Mouse (Mus musculus) heart, postnatal 10 days (tissue): ENCODE data around the gene Parp9. TPM values are rescaled to one million over a fixed set of nuclear protein-coding genes. Genes with fewer than 3 reads are reported as not detected.
"Not testable (repeated sequence)": the region's sequence is repeated elsewhere in the genome, so short reads cannot be mapped to it uniquely, and the experiment has no call there.

Experiments used
- DNase-seq, 2 experiments: peaks; one replicate each; pipeline ENCODE4 v3.0.0; 2021
- intact Hi-C: fragments of 180-260 bp; cut with DNase I; formaldehyde crosslinking; loops from one replicate; pipeline ENCODE4 v1.15.1; 2025
- total RNA-seq, 2 experiments: library from RNA; stranded (reverse); gene quantifications; 2 replicates each; pipeline ENCODE4 v1.2.3; 2021

Parp9 gene
- total RNA-seq, 2 experiments from 2014 or later: 11.1 to 14.4 TPM

DNA sequence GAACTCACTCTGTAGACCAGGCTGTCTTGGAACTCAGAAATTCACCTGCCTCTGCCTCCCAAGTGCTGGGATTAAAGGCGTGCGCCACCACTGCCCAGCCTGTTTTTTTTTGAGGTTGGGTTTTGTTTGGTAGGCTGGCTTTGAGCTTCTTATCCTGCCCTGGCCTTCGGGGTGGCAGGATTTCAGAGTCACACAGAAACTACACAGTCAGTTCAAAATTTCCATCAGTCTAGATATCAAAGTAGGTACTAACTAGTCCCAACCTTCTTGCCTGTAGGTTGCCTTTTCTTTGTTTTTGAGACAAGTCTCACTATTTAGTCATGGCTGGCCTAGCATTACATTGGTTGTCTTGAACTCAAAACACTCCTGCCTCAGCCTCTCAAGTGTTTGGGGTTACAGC is 46.2 kb downstream of the Parp9 start:
- DNase-seq: no peak
- intact Hi-C loops: loop anchor here (5.0 kb wide), 1 partner anchor 88 kb away; the partner anchor contains the start of genes Ccdc58 and Fam162a

DNA sequence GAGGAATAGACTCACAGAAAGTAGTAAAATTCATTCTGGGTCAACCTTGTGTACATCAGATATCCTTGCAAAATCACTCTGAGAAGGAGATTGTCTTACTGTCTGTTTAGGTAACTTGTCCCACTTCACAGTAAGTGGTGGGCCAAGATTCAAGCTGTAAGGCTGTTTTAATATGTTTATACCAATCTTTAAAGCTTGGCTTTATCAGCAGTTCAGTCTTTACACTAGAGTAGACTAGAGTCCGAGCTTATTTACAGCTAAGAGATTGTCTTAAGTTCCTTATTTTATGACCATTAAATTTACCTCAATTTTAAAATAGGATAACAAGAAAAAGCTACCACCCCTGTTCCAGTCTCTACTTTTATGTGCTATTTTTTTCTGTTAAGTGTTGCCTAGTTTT is 49.7 kb downstream of the Parp9 start:
- DNase-seq: no peak
- intact Hi-C loops: no loop called here

DNA sequence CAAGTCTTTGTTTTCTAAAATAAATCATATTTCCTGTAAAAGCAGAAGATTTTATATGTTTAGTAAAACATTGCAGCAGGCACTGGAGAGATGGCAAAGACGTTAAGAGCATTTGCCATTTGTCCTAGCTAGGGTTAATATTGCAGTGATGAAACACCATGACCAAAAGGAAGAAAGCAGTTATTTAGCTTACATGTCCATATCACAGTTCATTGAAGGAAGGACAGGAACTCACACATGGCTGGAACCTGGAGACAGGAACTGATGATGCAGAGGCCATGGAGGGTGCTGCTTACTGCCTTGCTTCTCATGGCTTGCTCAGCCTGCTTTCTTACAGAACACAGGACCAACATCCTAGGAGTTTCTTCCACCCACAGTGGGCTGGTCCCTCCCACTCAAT is 54.1 kb downstream of the Parp9 start:
- DNase-seq: no peak
- intact Hi-C loops: no loop called here

DNA sequence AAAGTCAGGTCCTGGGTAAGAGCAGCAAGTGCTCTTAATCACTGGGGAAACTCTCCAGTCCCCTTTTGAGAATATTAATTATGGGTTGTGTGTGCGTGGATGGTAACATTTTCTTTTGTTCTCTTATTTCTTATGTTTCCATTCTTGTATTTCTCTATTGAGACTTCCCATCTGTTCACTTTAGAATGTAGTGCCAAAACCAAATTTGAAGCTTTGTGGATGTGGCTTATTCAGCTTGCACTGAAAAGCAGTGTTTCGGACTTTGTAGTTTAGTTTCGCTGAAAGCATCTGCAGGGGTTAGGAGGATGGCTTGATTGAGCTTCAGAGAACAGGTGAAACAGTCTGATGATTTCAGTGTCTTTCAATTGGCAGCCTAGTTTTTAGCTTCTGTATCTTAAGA is 55.0 kb downstream of the Parp9 start:
- no peak for DNase-seq
- intact Hi-C loops: no loop called here

DNA sequence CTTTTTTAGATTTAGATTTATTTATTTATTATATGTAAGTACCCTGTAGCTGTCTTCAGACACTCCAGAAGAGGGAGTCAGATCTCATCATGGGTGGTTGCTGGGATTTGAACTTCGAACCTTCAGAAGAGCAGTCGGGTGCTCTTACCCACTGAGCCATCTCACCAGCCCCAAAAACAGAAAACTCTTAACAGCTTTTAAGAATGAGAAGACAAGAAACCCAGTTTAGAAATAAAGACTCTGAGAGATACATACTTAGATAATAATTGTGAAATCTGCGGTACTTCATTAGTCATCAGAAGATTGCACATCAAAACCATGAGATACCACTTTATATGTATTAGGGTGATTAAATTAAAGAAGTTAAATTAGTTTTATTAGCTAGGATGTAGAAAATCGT is 60.6 kb downstream of the Parp9 start:
- intact Hi-C loops, DNase-seq: not testable (repeated sequence)

DNA sequence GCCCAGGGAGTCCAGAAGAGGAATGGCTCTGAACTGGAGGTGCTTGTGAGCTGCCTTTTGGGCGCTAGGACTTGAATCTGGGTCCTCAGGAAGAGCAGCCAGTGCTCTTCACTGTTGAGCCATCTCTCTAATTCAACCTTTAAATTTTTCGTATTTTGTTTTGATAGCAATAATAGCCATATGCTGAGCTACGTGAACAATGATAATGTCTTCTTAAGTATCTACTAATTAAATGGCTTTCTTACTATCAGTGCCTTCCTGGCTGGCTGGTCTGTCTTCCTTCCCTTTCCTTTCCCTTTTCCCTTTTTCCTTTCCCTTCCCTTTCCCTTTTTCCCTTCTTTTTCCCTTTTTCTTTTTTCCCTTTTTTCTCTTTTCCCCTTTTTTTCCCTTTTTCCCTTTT is 70.1 kb downstream of the Parp9 start:
- no peak for DNase-seq
- intact Hi-C loops: no loop called here

DNA sequence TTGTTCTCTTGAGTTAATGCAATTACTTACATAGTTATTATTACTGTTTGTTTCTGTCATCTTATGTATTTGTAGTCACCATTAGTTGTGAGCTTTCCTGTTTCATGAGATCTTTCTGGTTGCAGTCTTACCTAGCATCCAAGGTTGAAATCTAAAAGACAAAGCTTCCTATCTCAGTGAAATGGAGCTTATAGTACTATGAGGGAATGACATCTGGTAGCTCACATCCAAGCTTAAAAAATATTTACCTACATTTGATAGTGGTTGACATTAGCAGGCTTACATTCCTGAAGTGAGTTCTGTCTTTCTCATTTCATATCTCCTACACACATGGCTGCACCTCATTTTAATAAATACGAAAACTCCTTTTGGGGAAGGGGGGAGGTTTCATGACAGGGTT is 78.1 kb downstream of the Parp9 start:
- intact Hi-C loops: no loop called here
- DNase-seq: no peak

Other genes starting within 250 kb of the Parp9 start
- 10 to 100 TPM; 47.1 to 50.2 TPM for gene Dirc2, start 169.1 kb upstream of the Parp9 start, total RNA-seq
- gene Hspbap1, start 168.1 kb upstream of the Parp9 start, total RNA-seq: 1 to 10 TPM; 2.8 to 3.8 TPM
- 1 to 10 TPM; 6.7 to 9.7 TPM for gene Parp14, start 66.9 kb upstream of the Parp9 start, total RNA-seq
- gene Dtx3l, start 681 bp downstream of the Parp9 start, total RNA-seq: 10 to 100 TPM in 1 of 2 experiments, 1 to 10 TPM in 1; 9.3 to 12.7 TPM
- 100 to 1,000 TPM in 1 of 2 experiments, 10 to 100 TPM in 1; 96.9 to 104 TPM for gene Kpna1, start 40.3 kb downstream of the Parp9 start, total RNA-seq
- gene Wdr5b, start 102.7 kb downstream of the Parp9 start, total RNA-seq: 1 to 10 TPM; 4.4 to 5.6 TPM
- gene Fam162a, start 133.1 kb downstream of the Parp9 start, total RNA-seq: 100 to 1,000 TPM; 205 to 214 TPM
- gene Ccdc58, start 133.2 kb downstream of the Parp9 start, total RNA-seq: 10 to 100 TPM; 41.8 to 42.6 TPM
- gene Csta1, start 192.8 kb downstream of the Parp9 start, total RNA-seq: not detected
- gene Stfa2l1, start 218.3 kb downstream of the Parp9 start, total RNA-seq: 1 to 10 TPM; 1.5 TPM
- gene Gm5483, start 245.7 kb downstream of the Parp9 start, total RNA-seq: 1 to 10 TPM; 1.3 to 1.6 TPM